Mouse (Mus musculus) lung, postnatal 0 days (tissue): ENCODE results near the gene Ints1.

Source experiments
- CTCF ChIP-seq: IDR thresholded peaks from 2 replicates; pipeline ENCODE4 v1.5.1; 2016; ENCODE audit warnings: antibody characterized with exemption, mild to moderate bottlenecking
- EP300 ChIP-seq: IDR thresholded peaks from 2 replicates; pipeline ENCODE4 v1.6.1; 2016; ENCODE audit warnings: antibody characterized with exemption, mild to moderate bottlenecking, control low read depth

GRCm38 (mm10) chr5:139756135-139756534, 19.3 kb downstream of the Ints1 start:
- no peak for TF ChIP-seq CTCF
- TF ChIP-seq EP300: no peak
